Mouse (Mus musculus) liver, adult 2 months (tissue): ENCODE results near the gene Copg1.

Source experiments
- CTCF ChIP-seq: fragments of 200-500 bp; IDR thresholded peaks from 2 replicates; pipeline ENCODE4 v1.5.1; 2011; ENCODE audit warnings: low read depth, low read length, control low read depth
- POLR2A ChIP-seq: fragments of 200-500 bp; IDR thresholded peaks from 2 replicates; pipeline ENCODE4 v1.6.1; 2011; ENCODE audit warnings: low read length, control low read depth; ENCODE audit not compliant: insufficient read depth; ENCODE audit errors: extremely low read depth

GRCm38 (mm10) chr6:87845031-87845695, 42.5 kb upstream of the Copg1 start:
- no peak for TF ChIP-seq CTCF
- TF ChIP-seq POLR2A = no peak
